ENCODE assay signal across 10 mouse cellular contexts in the genomic region with DNA sequence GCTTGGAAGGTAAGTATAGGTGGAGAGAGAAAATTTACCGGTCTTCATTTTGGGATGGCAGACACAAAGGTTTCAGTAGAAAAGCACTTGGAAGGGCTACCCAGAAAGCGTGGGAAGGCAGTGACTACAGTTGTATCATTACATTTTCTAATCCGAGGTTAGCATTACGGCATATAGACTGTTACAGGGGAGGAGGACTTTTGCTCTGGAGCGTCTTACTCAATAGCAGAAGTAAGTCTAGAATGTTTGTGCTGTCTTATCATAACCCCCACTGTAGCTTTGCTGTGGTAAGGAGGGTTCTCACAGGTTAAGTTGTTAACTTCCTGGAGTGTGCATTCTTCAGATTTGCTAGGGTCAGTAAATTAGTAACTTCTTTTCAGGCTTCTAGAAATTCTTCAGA. TPM values are rescaled to one million over a fixed set of nuclear protein-coding genes. Genes with fewer than 3 reads are reported as not detected.
DNase-seq lines count a peak whose midpoint lies in the region; ATAC-seq and TF ChIP-seq lines count a peak whose summit lies in the region.
"Had no signal": no experiment of that assay in that cellular context is flagged by ENCODE, and none has a peak within 500 bp of the region (broad histone marks: within the 10 kb centered on the region; RNA-seq: fewer than 3 reads in every experiment).

No protein-coding gene starts in this region.

- 69% methylated on average over 5 of the region's 5 CpGs for WGBS in hindbrain, embryonic 11.5 days
- 66% methylated on average over 5 of the region's 5 CpGs for whole genome bisulfite sequencing in hindbrain, embryonic 10.5 days
- 53% methylated on average over 5 of the region's 5 CpGs for WGBS in forebrain, embryonic 16.5 days
- 41% methylated on average over 5 of the region's 5 CpGs for WGBS in liver, embryonic 13.5 days (ENCODE audit: insufficient replicate concordance)

- peak; percentile 50 to 57; a peak in 2 of 4 replicates for TF ChIP-seq EP300 in MEL (IDR thresholded peaks at IDR 0.05; ENCODE audit: low read depth in 1 of 2, low read length in 2 of 2)

- TF ChIP-seq POLR2A in MEL (IDR thresholded peaks at IDR 0.05; ENCODE audit: control insufficient read depth in 1 of 2, insufficient read depth in 1 of 2, low read depth in 1 of 2, low read length in 2 of 2, poor library complexity in 1 of 2): no peak

- intact Hi-C loops in gastrocnemius, postnatal 14 days (cut with DNase I; ENCODE audit: low total_unique reads): no loop called here

- TF ChIP-seq RAD21 in MEL (IDR thresholded peaks at IDR 0.05; ENCODE audit: low read depth, low read length): no peak

- ATAC-seq in hindbrain, embryonic 11.5 days (ENCODE audit: low FRiP score): no peak
- no peak for ATAC-seq in forebrain, embryonic 16.5 days
- ATAC-seq in liver, embryonic 13.5 days (ENCODE audit: low read depth): no peak

- peaks cover 12% of the 10 kb centered on the region; the same call in 1 of the 2 replicates for H3K27me3 ChIP-seq in hindbrain, embryonic 11.5 days (ENCODE audit: control insufficient read depth, insufficient read depth, low read length)
- peaks cover 44% of the 10 kb centered on the region for H3K27me3 ChIP-seq in hindbrain, embryonic 10.5 days (ENCODE audit: insufficient read depth, poor library complexity, severe bottlenecking)
- H3K27me3 ChIP-seq in MEL (ENCODE audit: control insufficient read depth in 1 of 2, insufficient read depth in 2 of 2, low read length in 2 of 2): no peaks in the 10 kb centered on the region; a peak in 1 of 4 replicates
- H3K27me3 ChIP-seq in forebrain, embryonic 16.5 days (replicated peaks; ENCODE audit: control insufficient read depth, insufficient read depth, low read length): no peaks in the 10 kb centered on the region
- H3K27me3 ChIP-seq in liver, embryonic 13.5 days: no peaks in the 10 kb centered on the region
- H3K27me3 ChIP-seq: embryonic facial prominence, embryonic 15.5 days had no signal

- no peak overlapping the region for H3K4me2 ChIP-seq in hindbrain, embryonic 11.5 days (replicated peaks; ENCODE audit: low read depth, low read length)
- H3K4me2 ChIP-seq in forebrain, embryonic 16.5 days (ENCODE audit: low read length): peak overlapping the region; percentile 88
- H3K4me2 ChIP-seq in liver, embryonic 13.5 days: peak overlapping the region; percentile 95

- H3K9me3 ChIP-seq in hindbrain, embryonic 11.5 days (ENCODE audit: control insufficient read depth, low read length): no peaks in the 10 kb centered on the region
- H3K9me3 ChIP-seq in hindbrain, embryonic 10.5 days: no peaks in the 10 kb centered on the region
- no peaks in the 10 kb centered on the region for H3K9me3 ChIP-seq in MEL (replicated peaks; ENCODE audit: insufficient read depth, low read length)
- H3K9me3 ChIP-seq in forebrain, embryonic 16.5 days (ENCODE audit: control insufficient read depth, low read length): no peaks in the 10 kb centered on the region
- H3K9me3 ChIP-seq in liver, embryonic 13.5 days (replicated peaks): no peaks in the 10 kb centered on the region
- H3K9me3 ChIP-seq: embryonic facial prominence, embryonic 15.5 days had no signal

- peaks cover 10% of the 10 kb centered on the region for H3K79me2 ChIP-seq in MEL (ENCODE audit: control insufficient read depth, insufficient read depth, low read length, poor library complexity)

- no peak overlapping the region for H3K27ac ChIP-seq in hindbrain, embryonic 11.5 days (ENCODE audit: low read depth, low read length)
- H3K27ac ChIP-seq in hindbrain, embryonic 10.5 days: no peak overlapping the region
- peak overlapping the region; percentile 69 for H3K27ac ChIP-seq in MEL (ENCODE audit: control insufficient read depth, low read depth, low read length)
- H3K27ac ChIP-seq in forebrain, embryonic 16.5 days (ENCODE audit: low read length): no peak overlapping the region
- H3K27ac ChIP-seq in liver, embryonic 13.5 days: no peak overlapping the region
- H3K27ac ChIP-seq: embryonic facial prominence, embryonic 15.5 days had no signal

- no peak overlapping the region for H3K4me3 ChIP-seq in hindbrain, embryonic 11.5 days (ENCODE audit: low read depth, low read length)
- no peak overlapping the region for H3K4me3 ChIP-seq in hindbrain, embryonic 10.5 days
- H3K4me3 ChIP-seq in MEL (ENCODE audit: control insufficient read depth in 1 of 2, insufficient read depth in 1 of 2, low read depth in 2 of 2, low read length in 2 of 2): peak overlapping the region; percentile 98 to 99
- peak overlapping the region; percentile 77 for H3K4me3 ChIP-seq in forebrain, embryonic 16.5 days (replicated peaks; ENCODE audit: low read length)
- H3K4me3 ChIP-seq in liver, embryonic 13.5 days (replicated peaks): peak overlapping the region; percentile 78; the same call in 1 of the 2 replicates

- no peak overlapping the region for H3K9ac ChIP-seq in hindbrain, embryonic 11.5 days (ENCODE audit: low read depth, low read length)
- peak overlapping the region; percentile 86 for H3K9ac ChIP-seq in MEL (ENCODE audit: control insufficient read depth, low read depth, low read length, poor library complexity, severe bottlenecking)
- no peak overlapping the region for H3K9ac ChIP-seq in forebrain, embryonic 16.5 days (replicated peaks; ENCODE audit: low read depth, low read length)
- H3K9ac ChIP-seq in liver, embryonic 13.5 days: peak overlapping the region; percentile 91; the same call in 1 of the 2 replicates
- H3K9ac ChIP-seq: embryonic facial prominence, embryonic 15.5 days had no signal

- peak; percentile 6 for DNase-seq in hindbrain, embryonic 11.5 days (ENCODE audit: low spot score)
- DNase-seq in hindbrain, embryonic 10.5 days (ENCODE audit: low spot score): no peak
- DNase-seq in MEL (ENCODE audit: low read depth, low spot score): peak; percentile 88
- DNase-seq in liver, embryonic 13.5 days: no peak
- no peak for DNase-seq in right cerebral cortex, postnatal 4 days
- no peak for DNase-seq in left cerebral cortex, adult 11 months (ENCODE audit: low spot score)
- DNase-seq in gastrocnemius, postnatal 14 days: no peak

- H3K4me1 ChIP-seq in hindbrain, embryonic 11.5 days (replicated peaks; ENCODE audit: control insufficient read depth, insufficient read depth, low read length): no peaks in the 10 kb centered on the region
- peaks cover 41% of the 10 kb centered on the region for H3K4me1 ChIP-seq in hindbrain, embryonic 10.5 days (replicated peaks)
- H3K4me1 ChIP-seq in MEL (ENCODE audit: control insufficient read depth in 1 of 2, insufficient read depth in 2 of 2, low read length in 2 of 2): 0 out of 4 replicates have a peak, but pooled peaks cover 0 to 3% of the 10 kb centered on the region in 2 experiments
- peaks cover 30% of the 10 kb centered on the region for H3K4me1 ChIP-seq in forebrain, embryonic 16.5 days (replicated peaks; ENCODE audit: control insufficient read depth, insufficient read depth, low read length)
- H3K4me1 ChIP-seq in liver, embryonic 13.5 days (replicated peaks): peaks cover 40% of the 10 kb centered on the region

- no peak for TF ChIP-seq CTCF in MEL (IDR thresholded peaks at IDR 0.05 in 2 of 3, conservative IDR thresholded peaks at IDR 0.05 in 1 of 3; ENCODE audit: control insufficient read depth in 1 of 3, insufficient read depth in 1 of 3, low read depth in 2 of 3, low read length in 3 of 3, poor library complexity in 1 of 3, severe bottlenecking in 1 of 3)

- no peaks in the 10 kb centered on the region for H3K36me3 ChIP-seq in hindbrain, embryonic 11.5 days (ENCODE audit: control insufficient read depth, insufficient read depth, low read length)
- no peaks in the 10 kb centered on the region for H3K36me3 ChIP-seq in hindbrain, embryonic 10.5 days
- H3K36me3 ChIP-seq in MEL (ENCODE audit: control insufficient read depth in 1 of 2, insufficient read depth in 2 of 2, low read length in 2 of 2): peaks cover 0 to 3% of the 10 kb centered on the region in 2 experiments; a peak in 2 of 4 replicates
- H3K36me3 ChIP-seq in forebrain, embryonic 16.5 days (ENCODE audit: control insufficient read depth, insufficient read depth): no peaks in the 10 kb centered on the region
- no peaks in the 10 kb centered on the region for H3K36me3 ChIP-seq in liver, embryonic 13.5 days
- H3K36me3 ChIP-seq: embryonic facial prominence, embryonic 15.5 days had no signal

TF ChIP-seq in MEL, 35 proteins besides CTCF, POLR2A, EP300 and RAD21 (continues in another document):
- no peak for TF ChIP-seq CHD2 (IDR thresholded peaks at IDR 0.05; ENCODE audit: low read length)

RNA-seq across cellular contexts. Expression of a gene that starts 2.2 kb away (rescaled TPM):
- 8.2 and 11.2 TPM in 2 replicates for polyA plus RNA-seq in hindbrain, embryonic 11.5 days (2014; fragmentation: Nextera tagmentation; extraction: Ambion mirVana)
- 3.8 and 4.0 TPM in 2 replicates for polyA plus RNA-seq in hindbrain, embryonic 10.5 days (2016; fragmentation: Nextera tagmentation; extraction: Ambion mirVana)
- 3.6 and 4.2 TPM in 2 replicates for total RNA-seq in MEL (2012; rRNA removed)
- 1 to 10 TPM in 1 of 2 experiments, not detected in 1; 5.5 TPM for polyA plus RNA-seq in MEL (2012; ENCODE audit: insufficient read depth in 1 of 2, insufficient read length in 2 of 2, low read depth in 1 of 2, low replicate concordance in 2 of 2, missing spikeins in 1 of 2)
- 7.2 and 8.1 TPM in 2 replicates for polyA plus RNA-seq in forebrain, embryonic 16.5 days (2015; fragmentation: Nextera tagmentation; extraction: Ambion mirVana)
- polyA plus RNA-seq in liver, embryonic 13.5 days (2015; fragmentation: Nextera tagmentation; extraction: Ambion mirVana): 3.8 and 4.9 TPM in 2 replicates
- 1 to 10 TPM; 6.6 to 7.4 TPM for total RNA-seq in gastrocnemius, postnatal 14 days (2021)

RNA-seq across cellular contexts. Expression of a gene that starts 43.1 kb away (rescaled TPM):
- polyA plus RNA-seq in hindbrain, embryonic 11.5 days (2014; fragmentation: Nextera tagmentation; extraction: Ambion mirVana): 0.20 and 0.29 TPM in 2 replicates
- 0.14 TPM in 1 of 2 replicates, not detected in the other for polyA plus RNA-seq in hindbrain, embryonic 10.5 days (2016; fragmentation: Nextera tagmentation; extraction: Ambion mirVana)
- total RNA-seq in MEL (2012; rRNA removed): not detected in 2 replicates
- polyA plus RNA-seq in MEL (2012; ENCODE audit: insufficient read depth in 1 of 2, insufficient read length in 2 of 2, low read depth in 1 of 2, low replicate concordance in 2 of 2, missing spikeins in 1 of 2): under 1 TPM in 1 of 2 experiments, not detected in 1; 0.43 TPM
- polyA plus RNA-seq in forebrain, embryonic 16.5 days (2015; fragmentation: Nextera tagmentation; extraction: Ambion mirVana): 0.44 TPM in 1 of 2 replicates, not detected in the other
- polyA plus RNA-seq in liver, embryonic 13.5 days (2015; fragmentation: Nextera tagmentation; extraction: Ambion mirVana): 9.8 and 12.1 TPM in 2 replicates
- under 1 TPM in 1 of 2 experiments, not detected in 1; 0.08 TPM for total RNA-seq in gastrocnemius, postnatal 14 days (2021)
- total RNA-seq: ES-E14 had no signal

RNA-seq across cellular contexts. Expression of a gene that starts 43.3 kb away (rescaled TPM):
- polyA plus RNA-seq in hindbrain, embryonic 11.5 days (2014; fragmentation: Nextera tagmentation; extraction: Ambion mirVana): 228 and 233 TPM in 2 replicates
- 212 and 213 TPM in 2 replicates for polyA plus RNA-seq in hindbrain, embryonic 10.5 days (2016; fragmentation: Nextera tagmentation; extraction: Ambion mirVana)
- total RNA-seq in MEL (2012; rRNA removed): 128 and 140 TPM in 2 replicates
- polyA plus RNA-seq in MEL (2012; ENCODE audit: insufficient read depth in 1 of 2, insufficient read length in 2 of 2, low read depth in 1 of 2, low replicate concordance in 2 of 2, missing spikeins in 1 of 2): 100 to 1,000 TPM in 1 of 2 experiments, not detected in 1; 109 TPM
- 249 and 250 TPM in 2 replicates for polyA plus RNA-seq in forebrain, embryonic 16.5 days (2015; fragmentation: Nextera tagmentation; extraction: Ambion mirVana)
- 130 and 144 TPM in 2 replicates for polyA plus RNA-seq in liver, embryonic 13.5 days (2015; fragmentation: Nextera tagmentation; extraction: Ambion mirVana)
- 100 to 1,000 TPM; 335 to 409 TPM for total RNA-seq in gastrocnemius, postnatal 14 days (2021)

Comparison
In these comparisons a context has a peak if more than half of its experiments do, and no peak if none do; other contexts are left out.
1. DNase-seq: peak in hindbrain, embryonic 11.5 days (single experiment) and MEL (single experiment); none in hindbrain, embryonic 10.5 days (single experiment), liver, embryonic 13.5 days (single experiment), right cerebral cortex, postnatal 4 days (single experiment), left cerebral cortex, adult 11 months (single experiment) and gastrocnemius, postnatal 14 days (single experiment).
2. H3K4me3 ChIP-seq: peak in MEL (2 of 2), forebrain, embryonic 16.5 days (single experiment) and liver, embryonic 13.5 days (single experiment); none in hindbrain, embryonic 11.5 days (single experiment) and hindbrain, embryonic 10.5 days (single experiment).
3. H3K9ac ChIP-seq: peak in MEL (single experiment) and liver, embryonic 13.5 days (single experiment); none in hindbrain, embryonic 11.5 days (single experiment) and forebrain, embryonic 16.5 days (single experiment).